Mouse (Mus musculus) myocyte (in vitro differentiated cells): Measurements from ENCODE around the gene Psg23. TPM values are rescaled to one million over a fixed set of nuclear protein-coding genes. Genes with fewer than 3 reads are reported as not detected.
"Not testable (repeated sequence)": the region's sequence is repeated elsewhere in the genome, so short reads cannot be mapped to it uniquely, and the experiment has no call there.

ENCODE experiments used
- H3K27me3 ChIP-seq: one replicate; pipeline ENCODE4 v1.6.1; 2011; ENCODE audit not compliant: control insufficient read depth, insufficient read depth, insufficient read length
- H3K36me3 ChIP-seq: one replicate; pipeline ENCODE4 v1.6.1; 2011; ENCODE audit not compliant: control insufficient read depth, insufficient read depth
- H3K4me2 ChIP-seq: one replicate; pipeline ENCODE4 v1.6.1; 2011; ENCODE audit warnings: low read depth, control low read depth
- H3K4me3 ChIP-seq: one replicate; pipeline ENCODE4 v1.5.1; 2011; ENCODE audit warnings: mild to moderate bottlenecking, control low read depth, moderate library complexity
- H3K79me2 ChIP-seq: one replicate; pipeline ENCODE4 v1.6.1; 2011; ENCODE audit not compliant: control insufficient read depth, insufficient read depth
- H3ac ChIP-seq: one replicate; pipeline ENCODE4 v1.6.1; 2011; ENCODE audit not compliant: control insufficient read depth, insufficient read length
- E2F4 ChIP-seq: IDR thresholded peaks from one replicate; pipeline ENCODE4 v1.6.1; 2011; ENCODE audit warnings: mild to moderate bottlenecking, control low read depth, moderate library complexity; ENCODE audit not compliant: insufficient read depth
- MAX ChIP-seq: IDR thresholded peaks from one replicate; pipeline ENCODE4 v1.6.1; 2011; ENCODE audit warnings: low read depth, mild to moderate bottlenecking, control low read depth
- MYOD1 ChIP-seq, 3 experiments: IDR thresholded peaks; one replicate each; pipeline ENCODE4 v1.6.1; 2011; ENCODE audit warnings: control low read depth in 2 of 3, low read depth in 2 of 3, mild to moderate bottlenecking in 2 of 3, moderate library complexity in 1 of 3; ENCODE audit not compliant: insufficient read length in 2 of 3, control insufficient read depth in 1 of 3
- MYOG ChIP-seq, 3 experiments: IDR thresholded peaks; one replicate each; pipeline ENCODE4 v1.6.1; 2011; ENCODE audit warnings: control low read depth in 2 of 3, low read depth in 2 of 3, mild to moderate bottlenecking in 2 of 3; ENCODE audit not compliant: insufficient read length in 2 of 3, control insufficient read depth in 1 of 3, insufficient read depth in 1 of 3
- TCF12 ChIP-seq: IDR thresholded peaks from one replicate; pipeline ENCODE4 v1.6.1; 2011; ENCODE audit warnings: mild to moderate bottlenecking, control low read depth; ENCODE audit not compliant: poor library complexity, insufficient read depth, severe bottlenecking
- TCF3 ChIP-seq: IDR thresholded peaks from one replicate; pipeline ENCODE4 v1.6.1; 2011; ENCODE audit warnings: low read depth, control low read depth; ENCODE audit not compliant: insufficient read length
- USF1 ChIP-seq: IDR thresholded peaks from one replicate; pipeline ENCODE4 v1.6.1; 2011; ENCODE audit warnings: low read depth, mild to moderate bottlenecking, control low read depth, moderate library complexity
- polyA plus RNA-seq: library from polyadenylated mRNA; unstranded; fragments of >200 nt; fragmentation: generic; extraction: Trizol; gene quantifications from one replicate; pipeline ENCODE4 v1.2.1, GENCODE M21; 2012; ENCODE audit warnings: missing spikeins

The Psg23 gene
- polyA plus RNA-seq, result not detected

DNA sequence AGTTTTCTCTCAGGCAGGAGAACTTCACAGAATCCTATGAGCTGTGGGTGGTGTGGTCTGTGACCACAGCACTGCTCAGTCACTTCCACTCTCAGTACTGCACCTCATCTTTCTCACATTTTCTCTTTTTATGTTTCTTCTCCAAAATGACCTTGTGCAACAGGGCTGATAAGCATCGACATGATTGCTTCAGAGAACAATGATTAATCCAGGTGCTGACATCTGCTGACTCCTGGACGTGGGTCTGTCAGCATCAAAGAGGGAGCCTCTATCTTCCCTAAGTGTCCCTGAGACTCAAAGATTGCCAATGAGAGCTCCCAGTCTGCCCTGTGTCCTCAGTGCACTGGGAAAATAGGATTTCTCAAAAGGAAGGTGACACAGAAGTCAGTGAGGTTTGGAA lies at the start of gene Psg23:
TSS of gene Psg23 (minus strand) at position 101 of the 400 bp plus-strand sequence.
- H3ac ChIP-seq, H3K36me3 ChIP-seq, H3K27me3 ChIP-seq, H3K4me3 ChIP-seq, H3K79me2 ChIP-seq, H3K4me2 ChIP-seq: not testable (repeated sequence)

DNA sequence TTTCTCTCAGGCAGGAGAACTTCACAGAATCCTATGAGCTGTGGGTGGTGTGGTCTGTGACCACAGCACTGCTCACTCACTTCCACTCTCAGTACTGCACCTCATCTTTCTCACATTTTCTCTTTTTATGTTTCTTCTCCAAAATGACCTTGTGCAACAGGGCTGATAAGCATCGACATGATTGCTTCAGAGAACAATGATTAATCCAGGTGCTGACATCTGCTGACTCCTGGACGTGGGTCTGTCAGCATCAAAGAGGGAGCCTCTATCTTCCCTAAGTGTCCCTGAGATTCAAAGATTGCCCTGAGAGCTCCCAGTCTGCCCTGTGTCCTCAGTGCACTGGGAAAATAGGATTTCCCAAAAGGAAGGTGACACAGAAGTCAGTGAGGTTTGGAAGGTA lies 40.3 kb upstream of the Psg23 start, which contains the start of gene Psg21:
TSS of gene Psg21 (minus strand) at position 101 of the 400 bp plus-strand sequence.
- H3ac ChIP-seq, H3K27me3 ChIP-seq, H3K4me2 ChIP-seq, H3K79me2 ChIP-seq, H3K4me3 ChIP-seq, H3K36me3 ChIP-seq: not testable (repeated sequence)

DNA sequence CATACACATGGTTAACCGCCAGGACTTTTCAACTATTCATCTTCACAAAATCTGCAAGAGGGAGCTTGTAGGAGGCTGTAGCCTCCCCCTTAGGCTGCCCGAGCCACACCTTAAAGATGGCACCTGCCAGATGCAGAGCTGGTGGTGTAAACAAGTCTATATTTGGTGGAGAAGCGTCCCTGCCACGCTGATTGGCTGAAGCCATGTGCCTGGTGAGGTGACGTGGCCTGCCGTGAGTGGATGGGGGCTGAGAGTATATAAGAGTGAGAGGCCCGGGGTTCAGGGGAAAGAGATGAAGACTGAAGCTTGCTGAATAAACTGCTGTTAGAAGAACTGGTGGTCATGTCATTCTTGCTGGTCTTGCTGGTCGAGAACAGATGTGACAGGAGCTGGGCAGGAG lies 10.6 kb upstream of the Psg23 start:
- not testable (repeated sequence) for H3ac ChIP-seq, H3K36me3 ChIP-seq, H3K27me3 ChIP-seq, H3K79me2 ChIP-seq, H3K4me2 ChIP-seq, H3K4me3 ChIP-seq

DNA sequence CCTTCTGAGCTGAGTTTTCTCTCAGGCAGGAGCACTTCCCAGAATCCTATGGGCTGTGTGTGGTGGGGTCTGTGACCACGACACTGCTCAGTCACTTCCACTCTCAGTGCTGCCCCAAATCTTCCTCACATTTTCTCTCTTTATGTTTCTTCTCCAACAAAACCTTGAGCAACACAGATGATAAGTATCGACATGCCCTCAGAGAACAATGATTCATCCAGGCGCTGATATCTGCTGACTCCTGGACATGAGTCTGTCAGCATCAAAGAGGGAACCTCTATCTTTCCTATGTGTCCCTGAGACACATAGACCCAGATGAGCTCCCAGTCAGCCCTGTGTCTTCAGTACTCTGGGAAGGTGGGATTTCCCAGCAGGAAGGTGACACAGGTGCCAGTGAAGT lies 49.1 kb downstream of the Psg23 start, which contains the start of gene Psg27:
TSS of gene Psg27 (minus strand) at position 101 of the 400 bp plus-strand sequence.
- Histone ChIP-seq H3ac (no peak within 1 kb of the TSS), H3K4me3 (no peak within 1 kb of the TSS), H3K27me3 (no peaks in the 10 kb centered on the region), H3K4me2 (no peak within 1 kb of the TSS), H3K36me3 (no peaks in the 10 kb centered on the region), H3K79me2 (no peaks in the 10 kb centered on the region)
- TF ChIP-seq TCF12, result no peak
- TF ChIP-seq TCF3, result no peak
- no peak for TF ChIP-seq MYOD1 (IDR thresholded peaks at IDR 0.05; ENCODE audit: control insufficient read depth in 1 of 3, insufficient read length in 2 of 3, low read depth in 2 of 3)
- TF ChIP-seq USF1, result no peak
- no peak for TF ChIP-seq E2F4
- no peak for TF ChIP-seq MAX

DNA sequence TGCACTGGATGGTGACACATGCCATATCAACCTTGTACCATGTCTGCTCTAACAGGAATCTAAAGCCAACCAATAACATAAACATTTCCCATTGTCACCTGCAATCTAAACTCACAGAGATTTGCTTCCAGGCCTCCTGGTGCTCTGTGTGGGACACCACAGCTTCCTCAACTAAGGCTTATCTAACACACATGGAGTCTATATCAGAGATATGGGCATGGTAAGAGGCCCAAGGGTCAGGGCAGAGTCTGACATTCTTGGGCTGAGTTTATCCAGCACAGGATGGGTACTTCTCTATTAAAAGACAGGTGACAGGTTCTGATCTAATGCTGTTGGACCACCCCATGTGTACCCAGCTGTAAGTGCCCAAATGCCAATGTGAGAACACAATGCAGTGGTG lies 56.5 kb downstream of the Psg23 start:
- no peaks in the 10 kb centered on the region for H3K36me3 ChIP-seq
- no peaks in the 10 kb centered on the region for H3K27me3 ChIP-seq
- no peak overlapping the region for H3K4me2 ChIP-seq
- H3K4me3 ChIP-seq, result no peak overlapping the region
- H3K79me2 ChIP-seq, result no peaks in the 10 kb centered on the region
- no peak for TF ChIP-seq MYOD1 (IDR thresholded peaks at IDR 0.05; ENCODE audit: control insufficient read depth in 1 of 3, insufficient read length in 2 of 3, low read depth in 2 of 3)
- no peak for TF ChIP-seq TCF3
- TF ChIP-seq MYOG (IDR thresholded peaks at IDR 0.05; ENCODE audit: control insufficient read depth in 1 of 3, insufficient read depth in 1 of 3, insufficient read length in 2 of 3, low read depth in 2 of 3), result no peak
- TF ChIP-seq TCF12, result no peak
- H3ac ChIP-seq, result no peak overlapping the region

Other genes starting within 250 kb of the Psg23 start
- 0.66 TPM for gene Psg28, start 184.5 kb downstream of the Psg23 start, polyA plus RNA-seq
- gene Psg26, start 132.3 kb downstream of the Psg23 start, polyA plus RNA-seq, result 0.16 TPM
- not detected for gene Psg25, start 84.2 kb downstream of the Psg23 start, polyA plus RNA-seq
- gene Psg27, start 49.2 kb downstream of the Psg23 start, polyA plus RNA-seq, result not detected
- not detected for gene Psg21, start 40.2 kb upstream of the Psg23 start, polyA plus RNA-seq
- gene Psg20, start 69.7 kb upstream of the Psg23 start, polyA plus RNA-seq, result not detected
- not detected for gene Psg22, start 101.6 kb upstream of the Psg23 start, polyA plus RNA-seq
- gene Psg19, start 182.0 kb upstream of the Psg23 start, polyA plus RNA-seq, result not detected
- gene Psg17, start 205.1 kb upstream of the Psg23 start, polyA plus RNA-seq, result 0.01 TPM
- 0.24 TPM for gene Mill2, start 223.5 kb upstream of the Psg23 start, polyA plus RNA-seq